Comparison of ENCODE assay signal across 17 mouse cellular contexts in genomic region chr11:99250241-99250640, GRCm38 (mm10). TPM values are rescaled to one million over a fixed set of nuclear protein-coding genes. Genes with fewer than 3 reads are reported as not detected.
DNase-seq lines count a peak whose midpoint lies in the region; ATAC-seq and TF ChIP-seq lines count a peak whose summit lies in the region.
"Had no signal": no experiment of that assay in that cellular context is flagged by ENCODE, and none has a peak within 500 bp of the region (broad histone marks: within the 10 kb centered on the region; RNA-seq: fewer than 3 reads in every experiment).

No protein-coding gene starts in this region.

- no peak for ATAC-seq in heart, embryonic 12.5 days (ENCODE audit: insufficient number of reproducible peaks, low FRiP score)
- no peak for ATAC-seq in forebrain, embryonic 11.5 days (replicated peaks; ENCODE audit: low FRiP score)
- ATAC-seq: intestine, embryonic 16.5 days had no signal

- peaks cover 4% of the 10 kb centered on the region; the same call in 1 of the 2 replicates for H3K4me1 ChIP-seq in heart, embryonic 12.5 days (replicated peaks)
- H3K4me1 ChIP-seq in forebrain, embryonic 11.5 days (replicated peaks; ENCODE audit: control insufficient read depth, insufficient read depth, low read length): no peaks in the 10 kb centered on the region
- H3K4me1 ChIP-seq: liver, embryonic 15.5 days had no signal

- H3K27ac ChIP-seq in heart, embryonic 12.5 days (ENCODE audit: poor library complexity, severe bottlenecking): no peak overlapping the region
- no peak overlapping the region for H3K27ac ChIP-seq in forebrain, embryonic 11.5 days (ENCODE audit: low read depth, low read length)
- H3K27ac ChIP-seq: liver, embryonic 15.5 days had no signal

- 32% methylated on average over 5 of the region's 5 CpGs for WGBS in heart, embryonic 12.5 days
- 65% methylated on average over 5 of the region's 5 CpGs for WGBS in forebrain, embryonic 11.5 days

- no peak for DNase-seq in heart, adult 9 months (ENCODE audit: low spot score in 2 of 2)
- peak; percentile 89 for DNase-seq in brain, adult 2 months (ENCODE audit: low read depth, low spot score)
- peak; percentile 45 for DNase-seq in layer of hippocampus, adult 9-11 months
- no peak for DNase-seq in urinary bladder, postnatal 4 days (ENCODE audit: low spot score in 2 of 2)
- no peak for DNase-seq in gastrocnemius, adult 18-20 months (ENCODE audit: low spot score)
- no peak for DNase-seq in forebrain, embryonic 11.5 days (ENCODE audit: low spot score)
- DNase-seq: gastrocnemius, postnatal 36 days; kidney, postnatal 25 days had no signal

- no peak for TF ChIP-seq POLR2A in myocyte (IDR thresholded peaks at IDR 0.05; ENCODE audit: insufficient read length, low read depth)

- no peak overlapping the region for H3ac ChIP-seq in myocyte (ENCODE audit: control insufficient read depth, insufficient read length)

- H3K9ac ChIP-seq in heart, embryonic 12.5 days: peak overlapping the region; percentile 22; the same call in 1 of the 2 replicates
- H3K9ac ChIP-seq in forebrain, embryonic 11.5 days (ENCODE audit: low read length): no peak overlapping the region
- H3K9ac ChIP-seq: liver, embryonic 15.5 days had no signal

- H3K36me3 ChIP-seq in heart, embryonic 12.5 days: no peaks in the 10 kb centered on the region
- H3K36me3 ChIP-seq in myocyte (ENCODE audit: control insufficient read depth, insufficient read depth): no peaks in the 10 kb centered on the region
- H3K36me3 ChIP-seq in forebrain, embryonic 11.5 days (ENCODE audit: control insufficient read depth, insufficient read depth, low read length): no peaks in the 10 kb centered on the region
- H3K36me3 ChIP-seq: liver, embryonic 15.5 days had no signal

- no peaks in the 10 kb centered on the region for H3K9me3 ChIP-seq in heart, embryonic 12.5 days (replicated peaks)
- H3K9me3 ChIP-seq in forebrain, embryonic 11.5 days (ENCODE audit: control insufficient read depth, low read length): no peaks in the 10 kb centered on the region
- H3K9me3 ChIP-seq: liver, embryonic 15.5 days had no signal

- no peaks in the 10 kb centered on the region for H3K79me2 ChIP-seq in myocyte (ENCODE audit: control insufficient read depth, insufficient read depth)

- H3K4me2 ChIP-seq in heart, embryonic 12.5 days: no peak overlapping the region
- peak overlapping the region; percentile 60 for H3K4me2 ChIP-seq in myocyte (ENCODE audit: low read depth)
- H3K4me2 ChIP-seq in forebrain, embryonic 11.5 days (ENCODE audit: low read depth, low read length, severe bottlenecking): no peak overlapping the region
- H3K4me2 ChIP-seq: liver, embryonic 15.5 days had no signal

- no peaks in the 10 kb centered on the region for H3K27me3 ChIP-seq in heart, embryonic 12.5 days (replicated peaks)
- peaks cover 23% of the 10 kb centered on the region for H3K27me3 ChIP-seq in myocyte (ENCODE audit: control insufficient read depth, insufficient read depth, insufficient read length)
- no peaks in the 10 kb centered on the region for H3K27me3 ChIP-seq in forebrain, embryonic 11.5 days (ENCODE audit: control insufficient read depth, insufficient read depth, low read length)

- H3K4me3 ChIP-seq in heart, embryonic 12.5 days: no peak overlapping the region
- H3K4me3 ChIP-seq in myocyte: no peak overlapping the region
- H3K4me3 ChIP-seq in forebrain, embryonic 11.5 days (ENCODE audit: low read depth, low read length): no peak overlapping the region
- H3K4me3 ChIP-seq: liver, embryonic 15.5 days had no signal

TF ChIP-seq in myocyte, 11 proteins besides CTCF, POLR2A, EP300 and RAD21:
- TF ChIP-seq CEBPB (IDR thresholded peaks at IDR 0.05; ENCODE audit: insufficient read depth, poor library complexity, severe bottlenecking) (no peak), TCF3 (IDR thresholded peaks at IDR 0.05; ENCODE audit: insufficient read length, low read depth) (no peak), REST (IDR thresholded peaks at IDR 0.05; ENCODE audit: insufficient read depth, insufficient read length) (no peak), TCF12 (IDR thresholded peaks at IDR 0.05; ENCODE audit: insufficient read depth, poor library complexity, severe bottlenecking) (no peak), USF1 (IDR thresholded peaks at IDR 0.05; ENCODE audit: low read depth) (no peak), MYOG (IDR thresholded peaks at IDR 0.05; ENCODE audit: control insufficient read depth in 1 of 3, insufficient read depth in 1 of 3, insufficient read length in 2 of 3, low read depth in 2 of 3) (no peak), MYOD1 (IDR thresholded peaks at IDR 0.05; ENCODE audit: control insufficient read depth in 1 of 3, insufficient read length in 2 of 3, low read depth in 2 of 3) (no peak), SRF (IDR thresholded peaks at IDR 0.05; ENCODE audit: control insufficient read depth, insufficient read length, low read depth) (no peak), E2F4 (IDR thresholded peaks at IDR 0.05; ENCODE audit: insufficient read depth) (no peak), MAX (IDR thresholded peaks at IDR 0.05; ENCODE audit: low read depth) (no peak), POLR2AphosphoS2 (IDR thresholded peaks at IDR 0.05; ENCODE audit: insufficient read length, low read depth) (no peak)

RNA-seq across cellular contexts. Expression of gene Krt222, which starts 6.4 kb away (rescaled TPM):
- polyA plus RNA-seq in heart, embryonic 12.5 days (2016; fragmentation: Nextera tagmentation; extraction: Ambion mirVana): 1.6 TPM in 2 replicates
- polyA plus RNA-seq in myocyte (2012; fragmentation: generic; extraction: Trizol): 0.06 TPM
- total RNA-seq in gastrocnemius, adult 18-20 months (2021): 1 to 10 TPM; 2.4 TPM
- 0.29 and 0.59 TPM in 2 replicates for polyA plus RNA-seq in forebrain, embryonic 11.5 days (2014; fragmentation: Nextera tagmentation; extraction: Ambion mirVana)
- polyA plus RNA-seq: C2C12 had no signal

RNA-seq across cellular contexts. Expression of gene Smarce1, which starts 19.4 kb away (rescaled TPM):
- polyA plus RNA-seq in heart, embryonic 12.5 days (2016; fragmentation: Nextera tagmentation; extraction: Ambion mirVana): 178 and 181 TPM in 2 replicates
- 90.3 TPM for polyA plus RNA-seq in myocyte (2012; fragmentation: generic; extraction: Trizol)
- 10 to 100 TPM; 28.0 to 33.2 TPM for total RNA-seq in gastrocnemius, adult 18-20 months (2021)
- polyA plus RNA-seq in forebrain, embryonic 11.5 days (2014; fragmentation: Nextera tagmentation; extraction: Ambion mirVana): 203 and 209 TPM in 2 replicates

RNA-seq across cellular contexts. Expression of gene Krt24, which starts 34.8 kb away (rescaled TPM):
- polyA plus RNA-seq in heart, embryonic 12.5 days (2016; fragmentation: Nextera tagmentation; extraction: Ambion mirVana): not detected in 2 replicates
- not detected for polyA plus RNA-seq in myocyte (2012; fragmentation: generic; extraction: Trizol)
- not detected for total RNA-seq in gastrocnemius, adult 18-20 months (2021)
- not detected in 2 replicates for polyA plus RNA-seq in forebrain, embryonic 11.5 days (2014; fragmentation: Nextera tagmentation; extraction: Ambion mirVana)
- total RNA-seq: adrenal gland, adult 18-20 months; gastrocnemius, postnatal 36 days; heart, postnatal 25 days; monocyte, adult 5-6 weeks had no signal
- polyA plus RNA-seq: C2C12; intestine, embryonic 16.5 days; liver, embryonic 15.5 days; spleen, adult 2 months had no signal

Comparison
In these comparisons a context has a peak if more than half of its experiments do, and no peak if none do; other contexts are left out.
1. DNase-seq: peak in brain, adult 2 months (single experiment) and layer of hippocampus, adult 9-11 months (single experiment); none in heart, adult 9 months (0 of 2), urinary bladder, postnatal 4 days (0 of 2), gastrocnemius, adult 18-20 months (single experiment) and forebrain, embryonic 11.5 days (single experiment).